Mouse (Mus musculus): Measurements from ENCODE around the gene Timm44. TPM values are rescaled to one million over a fixed set of nuclear protein-coding genes. Genes with fewer than 3 reads are reported as not detected.

The Timm44 gene
- polyA plus RNA-seq, 1 experiment from 2014 or later = 62.9 TPM

GRCm38 (mm10) chr8:4313254-4314124, 37.8 kb upstream of the Timm44 start:
- no peaks in the 10 kb centered on the region for H3K27me3 ChIP-seq

GRCm38 (mm10) chr8:4312104-4312503, 36.4 kb upstream of the Timm44 start:
- peaks cover 50% of the 10 kb centered on the region for H3K36me3 ChIP-seq
- peaks cover 11% of the 10 kb centered on the region; the same call in 1 of the 2 replicates for H3K4me1 ChIP-seq
- no peak overlapping the region for H3K4me2 ChIP-seq (replicated peaks)
- no peaks in the 10 kb centered on the region for H3K27me3 ChIP-seq
- no peak for ATAC-seq (ENCODE audit: low FRiP score, low read depth)
- no peak overlapping the region for H3K27ac ChIP-seq
- H3K9ac ChIP-seq = no peak overlapping the region
- no peaks in the 10 kb centered on the region for H3K9me3 ChIP-seq
- H3K4me3 ChIP-seq = no peak overlapping the region

More at GRCm38 (mm10) chr8:4313254-4314124, 37.8 kb upstream of the Timm44 start:
- 62% methylated on average over 3 of the region's 3 CpGs for WGBS
- Histone ChIP-seq H3K36me3 (peaks cover 41% of the 10 kb centered on the region), H3K4me2 (replicated peaks) (no peak overlapping the region), H3K4me3 (no peak overlapping the region), H3K9me3 (no peaks in the 10 kb centered on the region), H3K9ac (no peak overlapping the region), H3K27ac (no peak overlapping the region), H3K4me1 (peaks cover 11% of the 10 kb centered on the region; the same call in 1 of the 2 replicates)
- ATAC-seq (ENCODE audit: low FRiP score, low read depth) = no peak

GRCm38 (mm10) chr8:4305838-4306237, 30.1 kb upstream of the Timm44 start:
- Histone ChIP-seq H3K27me3 (no peaks in the 10 kb centered on the region), H3K9me3 (no peaks in the 10 kb centered on the region), H3K36me3 (peaks cover 96% of the 10 kb centered on the region), H3K4me3 (no peak overlapping the region), H3K27ac (no peak overlapping the region), H3K4me1 (no peaks in the 10 kb centered on the region), H3K4me2 (replicated peaks) (no peak overlapping the region), H3K9ac (no peak overlapping the region)
- no peak for ATAC-seq (ENCODE audit: low FRiP score, low read depth)
- WGBS = 85% methylated on average over 2 of the region's 2 CpGs

- Histone ChIP-seq H3K27ac (no peak overlapping the region), H3K36me3 (peaks cover 95% of the 10 kb centered on the region), H3K27me3 (no peaks in the 10 kb centered on the region), H3K9me3 (no peaks in the 10 kb centered on the region), H3K4me3 (no peak overlapping the region), H3K9ac (no peak overlapping the region), H3K4me2 (replicated peaks) (no peak overlapping the region), H3K4me1 (no peaks in the 10 kb centered on the region)
- no peak for ATAC-seq (ENCODE audit: low FRiP score, low read depth)
- WGBS = 84% methylated on average over 3 of the region's 3 CpGs
Observed at GRCm38 (mm10) chr8:4304124-4304547, 28.4 kb upstream of the Timm44 start.

- no peak for ATAC-seq (ENCODE audit: low FRiP score, low read depth)
- Histone ChIP-seq H3K9me3 (no peaks in the 10 kb centered on the region), H3K4me1 (no peaks in the 10 kb centered on the region), H3K27ac (no peak overlapping the region), H3K36me3 (peaks cover 95% of the 10 kb centered on the region), H3K9ac (no peak overlapping the region), H3K4me2 (replicated peaks) (no peak overlapping the region), H3K27me3 (no peaks in the 10 kb centered on the region), H3K4me3 (no peak overlapping the region)
- 95% methylated on average over 4 of the region's 4 CpGs for WGBS
Observed at GRCm38 (mm10) chr8:4297822-4298221, 22.1 kb upstream of the Timm44 start.

- Histone ChIP-seq H3K9me3 (no peaks in the 10 kb centered on the region), H3K9ac (no peak overlapping the region), H3K27ac (no peak overlapping the region), H3K36me3 (peaks cover 93% of the 10 kb centered on the region), H3K4me2 (replicated peaks) (no peak overlapping the region), H3K4me3 (no peak overlapping the region), H3K4me1 (no peaks in the 10 kb centered on the region), H3K27me3 (no peaks in the 10 kb centered on the region)
- no peak for ATAC-seq (ENCODE audit: low FRiP score, low read depth)
- 92% methylated on average over 5 of the region's 5 CpGs for WGBS
Observed at GRCm38 (mm10) chr8:4292738-4293137, 17.0 kb upstream of the Timm44 start.

- ATAC-seq (ENCODE audit: low FRiP score, low read depth) = peak; percentile 70
- peak overlapping the region; percentile 68 for H3K4me3 ChIP-seq
- no peaks in the 10 kb centered on the region for H3K27me3 ChIP-seq
- H3K36me3 ChIP-seq = peaks cover 28% of the 10 kb centered on the region
- no peaks in the 10 kb centered on the region for H3K9me3 ChIP-seq
- peak overlapping the region; percentile 55; the same call in 1 of the 2 replicates for H3K27ac ChIP-seq
- WGBS = 25% methylated on average over 9 of the region's 9 CpGs
- peaks cover 9% of the 10 kb centered on the region for H3K4me1 ChIP-seq
- H3K9ac ChIP-seq = peak overlapping the region; percentile 82
- peak overlapping the region; percentile 79 for H3K4me2 ChIP-seq (replicated peaks)
Observed at GRCm38 (mm10) chr8:4276111-4276465, 375 bp upstream of the Timm44 start.

- Histone ChIP-seq H3K4me1 (peaks cover 3% of the 10 kb centered on the region), H3K9me3 (no peaks in the 10 kb centered on the region), H3K27ac (no peak overlapping the region), H3K4me3 (no peak overlapping the region), H3K36me3 (peaks cover 91% of the 10 kb centered on the region), H3K4me2 (replicated peaks) (no peak overlapping the region), H3K9ac (no peak overlapping the region), H3K27me3 (no peaks in the 10 kb centered on the region)
- ATAC-seq (ENCODE audit: low FRiP score, low read depth) = no peak
- WGBS = 94% methylated on average over 6 of the region's 6 CpGs
Observed at GRCm38 (mm10) chr8:4269609-4270008, 6.1 kb downstream of the Timm44 start.

- H3K36me3 ChIP-seq = peaks cover 95% of the 10 kb centered on the region
- no peak overlapping the region for H3K9ac ChIP-seq
- no peak overlapping the region for H3K27ac ChIP-seq
- WGBS = 81% methylated on average over 15 of the region's 15 CpGs
- no peak overlapping the region for H3K4me3 ChIP-seq
- ATAC-seq (ENCODE audit: low FRiP score, low read depth) = no peak
- H3K27me3 ChIP-seq = no peaks in the 10 kb centered on the region
- no peaks in the 10 kb centered on the region for H3K9me3 ChIP-seq
- H3K4me2 ChIP-seq (replicated peaks) = no peak overlapping the region
- H3K4me1 ChIP-seq = no peaks in the 10 kb centered on the region
Observed at GRCm38 (mm10) chr8:4267627-4268026, 8.1 kb downstream of the Timm44 start.

GRCm38 (mm10) chr8:4265160-4265914, 10.4 kb downstream of the Timm44 start:
- WGBS = 92% methylated on average over 15 of the region's 15 CpGs
- peaks cover 96% of the 10 kb centered on the region for H3K36me3 ChIP-seq
- ATAC-seq (ENCODE audit: low FRiP score, low read depth) = no peak

GRCm38 (mm10) chr8:4263105-4263791, 12.5 kb downstream of the Timm44 start:
- Histone ChIP-seq H3K4me1 (peaks cover 9% of the 10 kb centered on the region), H3K9me3 (no peaks in the 10 kb centered on the region), H3K36me3 (peaks cover 85% of the 10 kb centered on the region), H3K27me3 (no peaks in the 10 kb centered on the region), H3K27ac (no peak overlapping the region), H3K4me2 (replicated peaks) (no peak overlapping the region), H3K4me3 (no peak overlapping the region), H3K9ac (no peak overlapping the region)
- 87% methylated on average over 8 of the region's 8 CpGs for WGBS
- ATAC-seq (ENCODE audit: low FRiP score, low read depth) = no peak

More at GRCm38 (mm10) chr8:4265160-4265914, 10.4 kb downstream of the Timm44 start:
- H3K4me1 ChIP-seq = no peaks in the 10 kb centered on the region
- H3K9me3 ChIP-seq = no peaks in the 10 kb centered on the region
- H3K9ac ChIP-seq = no peak overlapping the region
- H3K4me2 ChIP-seq (replicated peaks) = no peak overlapping the region
- no peak overlapping the region for H3K4me3 ChIP-seq
- H3K27me3 ChIP-seq = no peaks in the 10 kb centered on the region
- H3K27ac ChIP-seq = no peak overlapping the region

- Histone ChIP-seq H3K4me2 (replicated peaks) (no peak overlapping the region), H3K9me3 (no peaks in the 10 kb centered on the region), H3K9ac (peak overlapping the region; percentile 5), H3K4me1 (peaks cover 27% of the 10 kb centered on the region), H3K36me3 (peaks cover 74% of the 10 kb centered on the region), H3K27me3 (no peaks in the 10 kb centered on the region), H3K27ac (peak overlapping the region; percentile 76; the same call in 1 of the 2 replicates), H3K4me3 (no peak overlapping the region; the same call in 1 of the 2 replicates)
- no peak for ATAC-seq (ENCODE audit: low FRiP score, low read depth)
- 82% methylated on average over 4 of the region's 4 CpGs for WGBS
Observed at GRCm38 (mm10) chr8:4259805-4260170, 15.9 kb downstream of the Timm44 start.
